Mouse (Mus musculus): ENCODE measurements around the gene Per3.

Per3 gene

GRCm38 (mm10) chr4:150956369-150957105 lies 87.9 kb downstream of the Per3 start:
- DNase-seq, result no peak
